Mouse (Mus musculus) spleen, adult 2 months (tissue): ENCODE results near the gene B4galt3. TPM values are rescaled to one million over a fixed set of nuclear protein-coding genes. Genes with fewer than 3 reads are reported as not detected.

Experiments
- DNase-seq, 2 experiments: peaks; one replicate each; pipeline versions ENCODE4 v3.0.0 to v3.0.0-alpha.2; 2012 to 2021; ENCODE audit warnings: low spot score in 2 of 2, low read depth in 1 of 2
- H3K27ac ChIP-seq: fragments of 200-500 bp; 2 replicates; pipeline ENCODE4 v1.5.1; 2012; ENCODE audit warnings: low read length, inconsistent platforms; ENCODE audit not compliant: insufficient read depth
- H3K27me3 ChIP-seq: fragments of 200-500 bp; 2 replicates; pipeline ENCODE4 v1.6.1; 2012; ENCODE audit warnings: mild to moderate bottlenecking, moderate library complexity, low read length, inconsistent platforms; ENCODE audit not compliant: control insufficient read depth, insufficient read depth
- H3K36me3 ChIP-seq: fragments of 200-500 bp; 2 replicates; pipeline ENCODE4 v1.6.1; 2012; ENCODE audit warnings: mild to moderate bottlenecking, low read length, inconsistent platforms; ENCODE audit not compliant: control insufficient read depth, insufficient read depth
- H3K4me1 ChIP-seq: fragments of 200-500 bp; 2 replicates; pipeline ENCODE4 v1.6.1; 2011; ENCODE audit warnings: inconsistent platforms; ENCODE audit not compliant: control insufficient read depth, insufficient read depth, insufficient read length
- H3K4me3 ChIP-seq: fragments of 200-500 bp; 2 replicates; pipeline ENCODE4 v1.5.1; 2011; ENCODE audit warnings: mild to moderate bottlenecking, inconsistent platforms; ENCODE audit not compliant: insufficient read depth, insufficient read length; ENCODE audit errors: extremely low read depth
- CTCF ChIP-seq: fragments of 200-500 bp; IDR thresholded peaks from 2 replicates; pipeline ENCODE4 v1.5.1; 2011; ENCODE audit warnings: mild to moderate bottlenecking, inconsistent platforms; ENCODE audit not compliant: insufficient read depth, insufficient read length, insufficient replicate concordance; ENCODE audit errors: extremely low read depth
- POLR2A ChIP-seq: fragments of 200-500 bp; IDR thresholded peaks from 2 replicates; pipeline ENCODE4 v1.6.1; 2011; ENCODE audit warnings: low read depth, low read length, inconsistent platforms
- WGBS: fragments of 180-500 bp; shearing (Covaris S2); methylation state at CpG from one replicate; pipeline ENCODE4 v1.1.7; 2018; 5-methylcytosine and 5-hydroxymethylcytosine counted together
- polyA plus RNA-seq: library from polyadenylated mRNA; depleted of rRNA; stranded (reverse); fragments of >200 nt; gene quantifications from 2 replicates; pipeline ENCODE4 v1.2.3, GENCODE M21; 2012

Gene B4galt3
- polyA plus RNA-seq, 1 experiment = 59.5 TPM

- Histone ChIP-seq H3K36me3 (no peaks in the 10 kb centered on the region; the same call in 1 of the 2 replicates), H3K4me1 (peaks cover 11% of the 10 kb centered on the region; the same call in 1 of the 2 replicates), H3K27ac (no peak within 1 kb of the TSS), H3K27me3 (no peaks in the 10 kb centered on the region), H3K4me3 (no peak within 1 kb of the TSS)
- DNase-seq = no peak
- TF ChIP-seq CTCF = no peak
- TF ChIP-seq POLR2A = no peak
- WGBS = 95% methylated on average over 5 of the region's 5 CpGs
Observed at GRCm38 (mm10) chr1:171224857-171225256, 45.3 kb upstream of the B4galt3 start, which contains the start of gene Apoa2. TSS of gene Apoa2 (plus strand) at chr1:171225054.

GRCm38 (mm10) chr1:171226780-171227179 lies 43.3 kb upstream of the B4galt3 start:
- Histone ChIP-seq H3K27me3 (no peaks in the 10 kb centered on the region), H3K36me3 (no peaks in the 10 kb centered on the region), H3K4me1 (peaks cover 6% of the 10 kb centered on the region; the same call in 1 of the 2 replicates), H3K27ac (no peak overlapping the region), H3K4me3 (no peak overlapping the region)
- TF ChIP-seq POLR2A (no peak), CTCF (no peak)
- no peak for DNase-seq
- WGBS = 59% methylated on average over 4 of the region's 4 CpGs

GRCm38 (mm10) chr1:171227879-171228278 lies 42.2 kb upstream of the B4galt3 start:
- no peak for DNase-seq
- Histone ChIP-seq H3K27ac (no peak overlapping the region), H3K36me3 (no peaks in the 10 kb centered on the region), H3K4me1 (peaks cover 9% of the 10 kb centered on the region; the same call in 1 of the 2 replicates), H3K27me3 (no peaks in the 10 kb centered on the region), H3K4me3 (no peak overlapping the region)
- 68% methylated on average over 1 of the region's 1 CpGs for WGBS
- TF ChIP-seq POLR2A = no peak
- no peak for TF ChIP-seq CTCF

- Histone ChIP-seq H3K4me3 (no peak overlapping the region), H3K27ac (no peak overlapping the region), H3K36me3 (peaks cover 1% of the 10 kb centered on the region; the same call in 1 of the 2 replicates), H3K4me1 (peaks cover 5% of the 10 kb centered on the region; the same call in 1 of the 2 replicates), H3K27me3 (no peaks in the 10 kb centered on the region)
- TF ChIP-seq CTCF = no peak
- WGBS = 88% methylated on average over 6 of the region's 6 CpGs
- no peak for DNase-seq
Observed at GRCm38 (mm10) chr1:171229750-171230149, 40.4 kb upstream of the B4galt3 start.

GRCm38 (mm10) chr1:171230215-171230614 lies 39.9 kb upstream of the B4galt3 start:
- no peak for DNase-seq
- no peak for TF ChIP-seq POLR2A
- no peak for TF ChIP-seq CTCF
- Histone ChIP-seq H3K27ac (no peak overlapping the region), H3K27me3 (no peaks in the 10 kb centered on the region), H3K4me1 (peaks cover 5% of the 10 kb centered on the region; the same call in 1 of the 2 replicates), H3K36me3 (peaks cover 6% of the 10 kb centered on the region; the same call in 1 of the 2 replicates), H3K4me3 (no peak overlapping the region)
- 85% methylated on average over 3 of the region's 3 CpGs for WGBS

- H3K36me3 ChIP-seq = peaks cover 17% of the 10 kb centered on the region
- H3K4me3 ChIP-seq = peak overlapping the region; percentile 10; the same call in 1 of the 2 replicates
- H3K27ac ChIP-seq = 0 out of 2 replicates have a peak overlapping the region, but pooled peaks have one; percentile 2
- peaks cover 5% of the 10 kb centered on the region; the same call in 1 of the 2 replicates for H3K4me1 ChIP-seq
- TF ChIP-seq POLR2A (no peak), CTCF (no peak)
- no peak for DNase-seq
- H3K27me3 ChIP-seq = no peaks in the 10 kb centered on the region
- 13% methylated on average over 4 of the region's 4 CpGs for WGBS
Observed at GRCm38 (mm10) chr1:171231844-171232243, 38.3 kb upstream of the B4galt3 start.

- peaks cover 22% of the 10 kb centered on the region for H3K36me3 ChIP-seq
- no peak for TF ChIP-seq POLR2A
- TF ChIP-seq CTCF = no peak
- 71% methylated on average over 5 of the region's 5 CpGs for WGBS
- peaks cover 5% of the 10 kb centered on the region; the same call in 1 of the 2 replicates for H3K4me1 ChIP-seq
- 0 out of 2 replicates have a peak overlapping the region, but pooled peaks have one; percentile 4 for H3K4me3 ChIP-seq
- DNase-seq = no peak
- peak overlapping the region; percentile 2; the same call in 1 of the 2 replicates for H3K27ac ChIP-seq
- H3K27me3 ChIP-seq = no peaks in the 10 kb centered on the region
Observed at GRCm38 (mm10) chr1:171232348-171232747, 37.8 kb upstream of the B4galt3 start.
